Mouse (Mus musculus) CD8-positive naive resting alpha-beta T cell, adult 2 months (primary cell): ENCODE data around the gene Qrich1.

ENCODE experiments used
- DNase-seq, 2 experiments: peaks; one replicate each; pipeline ENCODE4 v3.0.0; 2022; ENCODE audit warnings: low read depth in 2 of 2, low spot score in 2 of 2

The Qrich1 gene

DNA sequence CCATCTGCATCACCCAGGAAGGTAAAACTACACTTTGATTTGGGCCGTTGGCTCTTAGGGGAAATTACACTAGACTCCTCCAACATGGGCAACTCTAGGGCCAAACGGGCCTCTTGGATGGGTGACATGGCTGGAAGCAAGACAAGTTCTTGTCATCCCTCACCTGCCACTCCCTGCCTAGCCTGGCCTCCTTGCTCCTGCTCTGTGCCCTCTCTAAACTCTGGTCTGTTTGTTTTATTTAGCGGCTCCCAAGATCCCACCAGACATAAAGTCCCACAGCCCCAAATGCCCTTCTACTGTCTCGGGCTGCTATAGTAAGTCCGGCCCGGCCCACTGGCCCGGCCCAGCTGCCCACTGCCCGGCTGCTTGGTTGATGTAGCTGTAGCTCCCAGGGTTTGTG lies 47.1 kb downstream of the Qrich1 start:
- DNase-seq, result no peak

DNA sequence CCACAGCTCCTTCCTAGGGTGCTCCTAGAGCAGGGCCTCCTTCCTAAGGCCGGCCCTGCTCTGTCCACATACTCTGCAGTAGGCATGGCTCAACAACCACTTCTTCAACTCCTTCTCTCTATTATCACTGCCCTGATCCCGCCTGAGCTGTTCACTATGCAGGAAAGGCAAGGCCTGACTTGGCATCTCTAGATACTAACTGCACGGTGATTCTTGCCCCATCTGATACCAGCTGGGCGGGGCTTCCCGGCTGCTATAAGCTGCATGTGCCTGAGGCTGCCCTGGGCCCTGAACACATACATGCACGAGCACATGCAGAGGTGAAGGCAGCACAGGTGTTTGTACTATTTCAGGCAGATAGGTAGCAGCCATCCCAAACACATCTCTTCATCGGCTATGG lies 47.5 kb downstream of the Qrich1 start:
- DNase-seq, result no peak

- DNase-seq, result no peak
Measured at GRCm38 (mm10) chr9:108565881-108566814, 49.5 kb downstream of the Qrich1 start.

DNA sequence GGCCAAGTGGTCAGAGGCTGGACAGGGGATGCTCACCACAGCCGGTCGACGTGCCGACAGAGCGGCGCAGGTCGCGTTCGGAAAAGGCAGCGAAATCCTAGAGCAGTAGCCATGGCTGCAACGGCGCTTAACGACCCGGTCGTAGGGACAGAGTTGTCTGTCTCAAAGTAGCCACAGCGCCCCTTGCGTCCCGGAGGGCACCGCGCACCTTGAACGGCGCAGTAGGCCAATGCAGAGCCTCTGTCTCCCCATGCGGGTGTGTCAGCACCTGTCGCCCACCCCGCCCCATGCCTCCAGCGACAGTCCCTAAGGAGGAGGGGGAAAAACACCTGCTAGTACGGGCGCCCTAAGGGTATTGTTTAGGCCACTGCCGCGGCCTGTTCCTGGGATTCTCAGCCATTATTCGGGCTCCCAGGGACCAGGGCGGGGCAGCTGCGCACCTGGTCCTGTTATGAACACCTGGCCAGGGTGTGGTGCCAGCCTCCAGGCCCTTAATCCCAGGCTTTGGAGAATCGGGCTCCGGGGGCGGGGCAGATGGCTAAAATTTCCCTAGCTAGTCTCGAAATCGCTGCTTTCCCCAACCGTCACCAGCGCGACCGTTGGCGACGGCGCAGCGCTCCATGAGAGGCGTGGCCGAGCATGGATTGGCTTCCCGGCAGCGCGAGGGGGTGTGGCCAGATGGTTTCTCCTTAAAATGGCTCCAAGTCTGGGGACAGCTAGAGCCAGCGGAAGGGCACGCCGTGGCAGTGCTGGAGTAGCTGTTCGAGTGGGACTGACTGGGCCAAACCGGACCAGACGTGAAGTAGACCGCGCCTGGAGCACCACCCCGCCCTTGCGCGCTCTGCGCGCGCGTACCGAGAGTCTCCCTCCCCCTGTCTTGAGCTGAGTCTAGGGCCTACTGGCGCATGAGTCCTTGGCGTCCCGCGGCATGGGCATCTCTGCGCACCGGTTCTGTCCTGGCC lies 50.5 kb downstream of the Qrich1 start, which contains the start of gene Ndufaf3:
Gene Ndufaf3, minus strand, starts transcription at position 620 of the 962 bp plus-strand sequence.
- DNase-seq, result peak; percentile 94 to 98

DNA sequence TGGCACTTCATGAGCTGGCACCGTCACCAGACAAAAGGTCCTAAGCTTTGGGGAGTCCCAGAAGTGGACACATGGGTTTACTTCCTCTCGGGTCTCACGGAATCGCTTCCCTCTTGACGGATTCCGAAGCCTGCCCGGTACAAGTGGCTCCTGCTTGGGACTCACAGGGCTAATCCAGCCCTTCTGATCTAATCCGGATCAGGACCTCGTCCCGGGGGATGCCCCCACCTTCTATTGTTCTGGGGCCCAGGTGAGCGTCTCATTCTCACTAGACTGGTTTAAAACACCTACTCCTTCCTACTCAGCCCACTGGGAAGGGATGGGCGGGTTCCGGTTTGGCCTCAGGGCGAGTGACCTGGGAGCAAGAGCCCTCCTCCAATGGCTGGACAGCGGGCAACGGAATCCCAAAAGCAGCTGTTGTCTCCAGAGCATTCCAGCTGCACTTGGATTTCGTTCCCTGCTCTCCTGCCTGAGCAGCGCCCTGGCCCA lies 51.4 kb downstream of the Qrich1 start:
- DNase-seq, result no peak

DNA sequence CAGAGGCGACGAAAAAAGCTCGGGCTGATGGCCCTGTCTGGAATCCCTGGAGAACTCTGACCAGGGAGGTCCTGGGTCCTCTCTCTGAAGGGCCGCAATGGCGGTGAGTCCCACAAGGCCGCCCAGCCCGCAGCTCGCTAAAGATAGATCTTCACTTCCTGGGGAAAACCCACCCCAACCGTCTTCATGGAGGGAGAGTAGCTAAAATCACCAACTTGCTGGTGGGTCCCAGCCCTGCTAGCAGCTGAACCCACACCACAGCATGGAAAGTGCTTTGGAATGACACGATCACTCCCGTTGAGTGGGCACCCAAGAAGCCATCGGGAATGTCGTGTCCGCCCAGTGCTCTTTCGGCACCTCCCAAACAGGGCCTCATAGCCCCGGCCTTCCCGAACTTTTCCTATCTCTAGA lies 51.9 kb downstream of the Qrich1 start:
- no peak for DNase-seq

DNA sequence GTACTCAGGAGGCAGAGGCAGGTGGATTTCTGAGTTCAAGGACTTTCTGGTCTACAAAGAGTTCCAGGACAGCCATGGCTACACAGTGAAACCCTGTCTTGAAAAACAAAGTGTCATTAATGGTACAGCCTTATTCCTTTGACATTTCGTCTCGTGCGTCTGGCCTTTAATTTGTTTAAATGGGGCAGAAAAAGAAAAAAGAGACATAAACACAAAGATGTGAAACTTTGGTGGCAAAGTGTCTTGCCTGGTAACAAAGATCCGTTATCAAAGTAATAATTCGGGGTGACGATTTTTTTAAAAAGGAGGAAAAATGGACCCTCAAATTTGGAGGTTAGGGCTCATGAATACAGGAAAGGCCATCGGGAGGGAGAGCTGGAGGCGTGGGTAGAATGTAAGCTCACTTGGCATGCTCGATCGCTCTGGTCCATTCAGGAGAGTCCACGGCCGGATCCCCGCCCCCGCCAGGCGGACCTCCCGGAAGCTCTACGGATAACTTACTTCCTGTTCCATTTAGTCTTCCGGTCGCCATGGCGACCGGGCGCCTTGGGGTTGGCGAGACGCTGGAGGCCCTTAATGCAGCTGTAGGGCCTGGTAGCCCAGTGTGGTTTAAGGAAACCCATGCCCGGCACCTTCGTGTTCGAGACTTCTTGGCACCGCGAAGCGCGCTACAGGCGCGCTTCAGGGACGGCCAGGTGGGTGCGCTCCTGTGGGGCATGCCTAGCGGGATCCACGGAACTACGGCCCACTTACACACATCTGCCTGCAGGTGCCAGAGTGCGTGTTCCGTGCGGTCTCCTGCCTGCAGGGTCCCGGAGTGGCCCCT lies 53.0 kb downstream of the Qrich1 start, which contains the start of gene Dalrd3:
Gene Dalrd3, plus strand, starts transcription at position 506 of the 826 bp plus-strand sequence.
- DNase-seq, result peak; percentile 66 to 76

DNA sequence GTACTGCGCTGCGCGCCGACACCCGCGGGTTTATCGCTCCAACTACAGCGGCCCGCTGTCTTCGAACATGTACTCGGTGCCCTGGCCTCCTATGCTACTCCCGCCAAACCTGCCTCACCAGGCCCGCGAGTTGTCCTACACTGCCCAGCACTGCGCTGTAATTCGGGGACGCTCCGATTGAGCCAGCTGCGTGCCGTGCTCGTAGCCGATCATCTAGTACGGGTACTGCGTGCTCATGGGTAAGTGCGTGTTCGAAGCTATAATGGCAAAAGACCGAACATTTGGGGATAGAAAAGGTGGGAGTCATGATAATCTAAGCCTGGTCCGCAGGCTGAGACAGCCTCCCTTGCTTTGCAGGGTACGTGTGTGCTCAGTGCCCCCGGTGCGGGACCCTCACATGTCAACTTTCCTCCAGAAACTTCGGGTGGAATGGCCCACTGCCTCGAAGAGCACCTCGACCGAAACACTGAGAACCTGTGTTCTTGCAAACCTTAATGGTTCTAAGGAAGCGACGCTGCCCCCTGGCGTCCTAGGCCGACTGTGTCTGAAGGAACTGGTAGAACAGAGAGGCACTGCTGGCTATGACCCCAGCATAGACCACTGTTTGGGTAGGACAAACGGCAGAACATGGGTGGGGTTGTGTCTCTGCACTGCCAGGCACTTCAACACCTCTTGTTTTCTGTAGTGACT lies 53.7 kb downstream of the Qrich1 start:
- DNase-seq, result peak; percentile 78 to 87

DNA sequence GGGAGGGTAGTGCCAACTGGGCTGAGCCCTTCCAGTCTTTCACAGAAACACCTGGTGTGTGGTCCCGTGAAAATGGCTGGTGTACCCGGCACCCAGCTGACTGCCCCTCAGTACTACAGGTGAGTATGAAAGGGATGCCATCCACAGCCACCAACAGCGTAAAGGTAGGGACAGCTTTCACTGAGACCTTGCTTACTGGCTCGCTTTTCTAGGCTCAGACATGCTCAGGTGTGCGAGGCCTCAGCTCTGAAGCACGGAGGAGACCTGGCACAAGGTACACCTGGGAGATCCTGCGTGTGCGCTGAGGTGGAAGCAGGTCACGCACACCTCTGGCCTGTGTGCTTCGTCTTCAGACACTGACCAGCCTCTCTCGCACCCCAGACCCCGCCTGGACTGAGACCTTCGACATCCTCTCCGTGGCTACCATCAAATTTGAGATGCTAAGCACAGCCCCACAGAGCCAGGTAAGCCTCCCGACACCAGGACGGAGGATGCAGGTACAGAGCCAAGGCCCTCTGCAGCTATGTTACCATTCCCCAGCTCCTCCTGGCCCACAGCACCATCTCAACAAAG lies 54.9 kb downstream of the Qrich1 start:
- no peak for DNase-seq

GRCm38 (mm10) chr9:108572321-108572720 lies 55.7 kb downstream of the Qrich1 start:
- no peak for DNase-seq

DNA sequence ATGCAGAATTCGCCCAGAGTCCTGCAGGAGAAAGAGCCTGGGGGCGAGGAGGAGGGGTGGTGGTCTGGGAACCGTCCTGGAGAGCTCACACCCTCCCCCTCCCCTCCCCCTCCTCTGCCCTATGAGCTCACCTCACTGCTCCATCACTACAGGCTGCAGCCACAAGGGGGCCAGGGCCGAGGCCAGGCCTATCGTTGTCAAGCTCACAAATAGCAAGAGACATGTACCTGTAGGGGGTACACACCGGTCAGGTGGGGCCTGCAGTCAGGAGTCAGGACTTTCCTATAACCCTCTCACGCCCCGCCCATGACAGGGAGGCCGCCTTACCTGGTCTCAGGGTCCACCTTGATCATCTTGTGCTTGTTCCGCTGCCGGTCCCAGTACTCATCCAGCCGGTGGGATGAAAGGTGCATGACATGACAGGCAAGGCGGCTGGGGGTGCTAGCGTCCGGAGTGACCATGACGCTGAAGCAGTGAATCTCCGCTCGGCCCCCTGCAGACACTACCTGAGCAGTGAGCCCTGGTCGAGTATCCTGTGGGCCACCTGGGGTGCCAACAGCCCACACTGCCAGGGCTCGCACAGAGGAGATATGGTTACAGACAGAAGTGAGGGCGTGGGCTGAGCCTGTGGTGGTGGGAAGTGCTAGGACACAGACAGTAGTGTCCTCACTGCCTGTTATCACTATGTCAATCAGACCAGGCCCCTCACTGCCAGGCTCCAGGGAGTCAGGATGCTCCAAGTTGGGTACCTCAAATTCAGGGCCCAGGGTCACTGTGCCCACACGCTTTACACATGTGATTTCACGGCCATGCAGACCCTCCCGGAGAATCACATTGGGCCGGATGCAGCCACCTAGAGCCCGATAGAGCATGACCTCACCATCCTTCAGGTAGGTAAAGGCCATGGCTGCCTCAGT lies 57.4 kb downstream of the Qrich1 start:
- DNase-seq, result peak in 1 of 2 experiments; percentile 56

- DNase-seq, result no peak
Measured at GRCm38 (mm10) chr9:108574921-108575320, 58.3 kb downstream of the Qrich1 start.

DNA sequence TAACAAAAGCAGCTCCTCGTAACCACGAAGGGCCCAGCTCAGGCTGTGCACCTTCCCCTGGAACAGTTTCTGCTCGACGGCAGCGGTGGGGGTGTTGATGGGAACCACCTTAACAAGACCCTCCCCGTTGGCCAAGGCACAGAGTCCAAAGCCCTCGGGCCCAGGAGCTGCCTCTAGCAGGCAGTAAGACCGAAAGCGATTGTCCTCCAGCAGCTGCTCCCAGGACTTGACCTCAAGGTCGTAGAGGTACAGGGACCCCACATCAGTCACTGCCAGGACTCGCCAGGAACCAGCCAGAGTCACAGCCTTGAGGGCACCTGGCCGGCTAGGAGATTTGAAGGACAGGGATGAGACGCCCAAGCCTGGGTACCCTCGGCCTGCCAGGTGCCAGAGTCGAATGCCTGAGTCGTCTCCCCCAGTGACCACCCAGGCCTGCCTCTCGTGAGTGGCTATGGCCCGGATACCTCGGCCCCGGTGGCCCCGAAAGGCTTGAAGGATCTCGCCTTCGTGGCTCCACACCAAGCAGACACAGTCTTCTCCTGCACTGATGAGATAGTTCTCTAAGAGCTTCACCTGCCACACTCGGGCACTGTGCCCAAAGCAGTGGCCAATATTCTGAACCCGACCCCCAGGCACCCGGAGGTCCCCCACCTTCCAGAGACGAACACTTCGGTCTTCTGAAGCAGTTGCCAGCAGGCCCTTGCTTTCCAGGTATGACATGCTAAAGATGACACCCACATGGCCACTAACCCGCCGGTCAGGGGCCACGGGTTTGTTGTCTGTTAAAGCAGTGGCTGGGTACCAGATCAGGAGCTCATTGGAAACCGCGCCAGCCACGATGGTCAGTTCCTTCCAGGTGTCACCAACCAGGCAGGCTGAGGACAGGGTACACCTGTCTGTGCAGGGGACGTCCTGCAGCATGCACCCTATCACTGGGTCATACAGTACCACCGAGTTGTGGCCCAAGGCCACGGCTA lies 59.0 kb downstream of the Qrich1 start:
- DNase-seq, result no peak

GRCm38 (mm10) chr9:108577025-108577424 lies 60.4 kb downstream of the Qrich1 start:
- DNase-seq, result no peak

DNA sequence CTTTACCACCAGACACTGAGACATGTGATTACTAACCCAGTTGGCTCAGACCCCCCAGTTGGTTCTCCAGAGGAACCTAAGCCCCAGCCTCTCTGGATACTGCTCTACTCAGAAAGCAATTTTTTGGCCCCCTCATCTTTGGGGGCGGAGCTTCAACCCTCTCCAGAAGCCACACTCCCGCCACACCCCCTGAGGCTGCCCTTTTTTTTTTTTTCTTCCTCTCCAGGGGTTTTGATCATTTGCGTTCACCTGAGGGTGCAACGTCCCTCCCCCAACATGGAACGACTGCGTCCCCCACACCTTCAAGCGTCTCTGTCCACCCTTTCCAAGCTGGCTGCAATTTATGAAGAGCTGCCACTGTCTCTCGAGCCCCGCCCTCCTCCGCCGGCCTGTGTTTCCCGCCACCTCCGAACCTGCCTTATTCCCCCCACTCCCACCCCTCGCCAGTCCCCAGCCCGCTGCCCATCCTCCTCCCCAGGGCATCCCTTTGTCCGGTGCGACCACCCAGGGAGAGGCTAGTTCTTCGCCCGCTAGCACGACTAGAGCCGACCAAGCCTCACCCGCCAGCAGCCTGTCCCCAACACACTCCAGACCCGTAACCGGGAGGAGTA lies 61.4 kb downstream of the Qrich1 start:
- DNase-seq, result peak in 1 of 2 experiments; percentile 27

GRCm38 (mm10) chr9:108578545-108579343 lies 62.1 kb downstream of the Qrich1 start, which contains the start of gene Wdr6:
TSS of gene Wdr6 (minus strand) at chr9:108578739.
- DNase-seq, result peak; percentile 80 to 83
